Mouse (Mus musculus): Measurements from ENCODE around the gene Ngdn. TPM values are rescaled to one million over a fixed set of nuclear protein-coding genes. Genes with fewer than 3 reads are reported as not detected.

The Ngdn gene
- total RNA-seq, 2 experiments from 2014 or later: 25.6 to 29.3 TPM

DNA sequence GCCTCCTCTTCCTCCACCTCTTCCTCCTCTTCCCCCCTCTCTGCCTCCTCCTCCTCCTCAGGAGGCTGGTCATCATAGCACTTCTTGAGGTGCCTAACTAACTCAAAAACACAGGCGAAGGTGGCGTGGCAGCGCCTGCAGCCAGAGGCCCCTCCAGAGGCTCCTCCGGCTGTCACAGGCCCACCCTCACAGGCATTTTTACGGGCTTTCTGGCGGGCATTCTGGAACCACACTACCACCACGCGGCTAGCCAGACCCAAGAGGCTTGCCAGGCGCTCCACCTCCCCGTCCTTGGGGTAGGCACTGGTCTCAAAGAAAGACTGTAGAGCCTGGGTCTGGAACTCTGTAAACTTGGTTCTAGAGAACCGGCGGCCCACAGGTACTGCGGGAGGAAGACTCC is 50.1 kb downstream of the Ngdn start:
- intact Hi-C loops (cut with DNase I): no loop called here
- no peak for DNase-seq

DNA sequence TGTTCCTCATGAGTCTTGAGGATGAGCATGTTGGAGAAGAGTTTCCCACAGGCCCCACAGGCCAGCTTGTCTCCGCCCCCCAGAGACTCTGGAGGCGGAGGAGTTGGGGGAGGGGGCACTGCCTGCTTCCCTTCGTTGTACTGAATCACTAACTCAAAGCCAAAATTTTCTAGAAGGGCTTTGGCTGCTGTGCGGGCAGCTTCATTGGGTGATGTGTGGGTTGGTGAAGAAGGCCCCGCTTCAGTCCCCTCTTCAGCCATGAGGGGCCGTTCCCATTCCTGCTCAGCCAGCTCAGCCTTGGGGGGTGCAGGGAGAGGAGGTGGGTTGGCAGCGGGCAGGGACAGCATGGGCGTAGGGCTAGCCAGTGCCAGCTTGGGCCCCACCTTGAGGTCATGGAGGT is 50.8 kb downstream of the Ngdn start:
- intact Hi-C loops (cut with DNase I): no loop called here
- DNase-seq: no peak

DNA sequence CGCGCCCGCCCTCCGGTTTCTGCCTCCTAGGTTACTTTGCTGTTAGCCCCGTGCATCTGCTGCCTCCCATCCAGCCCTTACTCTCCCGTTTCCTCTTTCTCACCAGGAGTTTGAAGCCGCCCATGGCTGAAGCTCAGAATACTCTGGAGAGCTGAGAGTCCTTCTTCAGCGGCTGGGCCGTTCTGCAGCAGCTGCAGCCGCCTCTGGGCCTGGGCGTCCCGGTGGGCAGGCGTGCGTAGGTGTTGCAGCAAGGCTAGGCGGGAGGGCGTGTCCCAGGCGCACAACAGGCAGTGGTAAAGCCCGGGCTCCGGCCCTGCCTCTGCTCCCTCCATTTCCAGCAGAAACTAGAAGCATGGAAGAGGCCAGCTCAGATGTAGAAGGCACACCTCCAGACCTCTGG is 56.5 kb downstream of the Ngdn start:
- intact Hi-C loops (cut with DNase I): no loop called here
- no peak for DNase-seq

Small RNAs within 50 kb of the gene (microRNA-seq; reads per million reads assigned to microRNA genes)
- gene Mir208b (ENCODE audit: borderline number of aligned reads in 2 of 2): 181 to 202 reads per million in 2 experiments

Other genes with a start within 250 kb of the Ngdn start
- 1 to 10 TPM; 2.6 to 3.1 TPM for gene Slc7a8, start 233.5 kb upstream of the Ngdn start, total RNA-seq (2021)
- not detected for gene Rnf212b, start 201.3 kb upstream of the Ngdn start, total RNA-seq (2021)
- 1 to 10 TPM; 5.2 to 8.8 TPM for gene Homez, start 144.5 kb upstream of the Ngdn start, total RNA-seq (2021)
- 1 to 10 TPM; 2.6 to 2.9 TPM for gene Ppp1r3e, start 137.9 kb upstream of the Ngdn start, total RNA-seq (2021)
- 10 to 100 TPM; 42.1 to 43.4 TPM for gene Bcl2l2, start 132.1 kb upstream of the Ngdn start, total RNA-seq (2021)
- 1 to 10 TPM; 3.5 to 6.6 TPM for gene Gm20521, start 132.0 kb upstream of the Ngdn start, total RNA-seq (2021)
- gene Pabpn1, start 123.0 kb upstream of the Ngdn start, total RNA-seq (2021): 10 to 100 TPM; 45.8 to 51.0 TPM
- 1 to 10 TPM; 2.0 to 2.7 TPM for gene Slc22a17, start 102.3 kb upstream of the Ngdn start, total RNA-seq (2021)
- 1 to 10 TPM; 2.5 to 2.8 TPM for gene Efs, start 89.3 kb upstream of the Ngdn start, total RNA-seq (2021)
- gene Il25, start 82.8 kb upstream of the Ngdn start, total RNA-seq (2021): not detected
- gene Cmtm5, start 79.2 kb upstream of the Ngdn start, total RNA-seq (2021): under 1 TPM in 1 of 2 experiments, not detected in 1; 0.46 TPM
- gene Myh6, start 48.5 kb upstream of the Ngdn start, total RNA-seq (2021): over 10,000 TPM; 23,066 to 24,862 TPM
- not detected for gene Gm17428, start 38.5 kb upstream of the Ngdn start, total RNA-seq (2021)
- gene Myh7, start 20.8 kb upstream of the Ngdn start, total RNA-seq (2021): 1,000 to 10,000 TPM; 2,242 to 2,437 TPM
- 1 to 10 TPM; 3.4 to 3.9 TPM for gene Zfhx2, start 76.9 kb downstream of the Ngdn start, total RNA-seq (2021)
- gene Thtpa, start 79.3 kb downstream of the Ngdn start, total RNA-seq (2021): 10 to 100 TPM; 12.6 to 13.0 TPM
- gene Ap1g2, start 91.1 kb downstream of the Ngdn start, total RNA-seq (2021): 1 to 10 TPM; 3.9 to 6.2 TPM
- under 1 TPM; 0.14 TPM for gene Jph4, start 101.5 kb downstream of the Ngdn start, total RNA-seq (2021)
- not detected for gene Dhrs2, start 206.6 kb downstream of the Ngdn start, total RNA-seq (2021)